Mouse (Mus musculus) C2C12 (cell line): ENCODE measurements around the gene Casp9. TPM values are rescaled to one million over a fixed set of nuclear protein-coding genes. Genes with fewer than 3 reads are reported as not detected.

Source experiments
- H3K27me3 ChIP-seq: one replicate; pipeline ENCODE4 v1.6.1; 2011; ENCODE audit not compliant: control insufficient read depth, insufficient read depth, insufficient read length
- H3K36me3 ChIP-seq: one replicate; pipeline ENCODE4 v1.6.1; 2011; ENCODE audit not compliant: control insufficient read depth, insufficient read depth
- H3K4me3 ChIP-seq: one replicate; pipeline ENCODE4 v1.5.1; 2011; ENCODE audit warnings: mild to moderate bottlenecking, control low read depth; ENCODE audit not compliant: poor library complexity, insufficient read depth, severe bottlenecking
- H3K79me2 ChIP-seq: one replicate; pipeline ENCODE4 v1.6.1; 2011; ENCODE audit not compliant: control insufficient read depth, insufficient read depth
- H3K79me3 ChIP-seq: one replicate; pipeline ENCODE4 v1.6.1; 2011; ENCODE audit warnings: low read depth, control low read depth
- H3ac ChIP-seq: one replicate; pipeline ENCODE3; 2011; ENCODE audit warnings: low read depth; ENCODE audit not compliant: control insufficient read depth, insufficient read length
- CEBPB ChIP-seq: IDR thresholded peaks from one replicate; pipeline ENCODE4 v1.6.1; 2011; ENCODE audit warnings: low read depth, mild to moderate bottlenecking, control low read depth, moderate library complexity
- CTCF ChIP-seq: IDR thresholded peaks from one replicate; pipeline ENCODE4 v1.5.1; 2011; ENCODE audit not compliant: control insufficient read depth, insufficient read depth, insufficient read length
- FOSL1 ChIP-seq: IDR thresholded peaks from one replicate; pipeline ENCODE4 v1.8.0; 2011; ENCODE audit warnings: mild to moderate bottlenecking, low read length; ENCODE audit not compliant: poor library complexity, insufficient read depth, severe bottlenecking
- MAX ChIP-seq: IDR thresholded peaks from one replicate; pipeline ENCODE4 v1.6.1; 2011; ENCODE audit warnings: mild to moderate bottlenecking, control low read depth
- MYOD1 ChIP-seq: IDR thresholded peaks from one replicate; pipeline ENCODE4 v1.6.1; 2011; ENCODE audit warnings: low read depth; ENCODE audit not compliant: control insufficient read depth, insufficient read length
- MYOG ChIP-seq: IDR thresholded peaks from one replicate; pipeline ENCODE4 v1.6.1; 2011; ENCODE audit not compliant: control insufficient read depth, insufficient read length; ENCODE audit errors: extremely low read depth
- USF1 ChIP-seq: IDR thresholded peaks from one replicate; pipeline ENCODE4 v1.6.1; 2011; ENCODE audit warnings: low read depth, mild to moderate bottlenecking, control low read depth, moderate library complexity
- polyA plus RNA-seq: library from polyadenylated mRNA; unstranded; fragments of >200 nt; fragmentation: generic; extraction: Trizol; gene quantifications from one replicate; pipeline ENCODE4 v1.2.1, GENCODE M21; 2012; ENCODE audit warnings: missing spikeins

Gene Casp9
- polyA plus RNA-seq, 1 experiment, result 17.0 TPM

- H3K79me3 ChIP-seq, result no peaks in the 10 kb centered on the region
- no peaks in the 10 kb centered on the region for H3K27me3 ChIP-seq
- peaks cover 29% of the 10 kb centered on the region for H3K36me3 ChIP-seq
- H3K4me3 ChIP-seq, result no peak overlapping the region
- H3ac ChIP-seq, result no peak overlapping the region
- TF ChIP-seq CEBPB (no peak), MAX (no peak), CTCF (no peak), MYOD1 (no peak), MYOG (no peak), USF1 (no peak), FOSL1 (no peak)
- H3K79me2 ChIP-seq, result no peaks in the 10 kb centered on the region
These were observed 29.9 kb upstream of the Casp9 start for GRCm38 (mm10) chr4:141763476-141763875.

- peaks cover 42% of the 10 kb centered on the region for H3K36me3 ChIP-seq
- H3K4me3 ChIP-seq, result no peak overlapping the region
- no peaks in the 10 kb centered on the region for H3K79me3 ChIP-seq
- TF ChIP-seq CTCF (no peak), MYOD1 (no peak)
- no peaks in the 10 kb centered on the region for H3K27me3 ChIP-seq
- no peaks in the 10 kb centered on the region for H3K79me2 ChIP-seq
- no peak overlapping the region for H3ac ChIP-seq
These were observed 28.4 kb upstream of the Casp9 start for GRCm38 (mm10) chr4:141765008-141765407.

DNA sequence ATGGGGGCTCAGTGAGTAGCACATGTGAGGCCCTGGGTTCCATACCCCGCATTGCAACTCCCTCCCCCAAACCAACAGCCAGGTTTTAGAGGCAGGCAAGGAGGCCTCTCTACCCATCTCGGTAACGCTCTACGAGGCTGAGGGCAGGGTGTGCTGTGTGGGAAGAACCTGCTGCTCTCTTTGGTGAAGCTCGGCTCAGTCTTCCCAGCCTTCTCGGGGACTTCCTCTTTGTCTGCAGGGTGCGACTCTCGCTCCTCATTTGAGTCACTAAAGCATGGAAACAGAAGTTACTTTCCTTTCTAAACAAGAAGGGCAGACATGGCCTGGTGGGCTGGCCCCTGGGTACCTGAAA is 27.1 kb upstream of the Casp9 start:
- H3K79me2 ChIP-seq, result no peaks in the 10 kb centered on the region

DNA sequence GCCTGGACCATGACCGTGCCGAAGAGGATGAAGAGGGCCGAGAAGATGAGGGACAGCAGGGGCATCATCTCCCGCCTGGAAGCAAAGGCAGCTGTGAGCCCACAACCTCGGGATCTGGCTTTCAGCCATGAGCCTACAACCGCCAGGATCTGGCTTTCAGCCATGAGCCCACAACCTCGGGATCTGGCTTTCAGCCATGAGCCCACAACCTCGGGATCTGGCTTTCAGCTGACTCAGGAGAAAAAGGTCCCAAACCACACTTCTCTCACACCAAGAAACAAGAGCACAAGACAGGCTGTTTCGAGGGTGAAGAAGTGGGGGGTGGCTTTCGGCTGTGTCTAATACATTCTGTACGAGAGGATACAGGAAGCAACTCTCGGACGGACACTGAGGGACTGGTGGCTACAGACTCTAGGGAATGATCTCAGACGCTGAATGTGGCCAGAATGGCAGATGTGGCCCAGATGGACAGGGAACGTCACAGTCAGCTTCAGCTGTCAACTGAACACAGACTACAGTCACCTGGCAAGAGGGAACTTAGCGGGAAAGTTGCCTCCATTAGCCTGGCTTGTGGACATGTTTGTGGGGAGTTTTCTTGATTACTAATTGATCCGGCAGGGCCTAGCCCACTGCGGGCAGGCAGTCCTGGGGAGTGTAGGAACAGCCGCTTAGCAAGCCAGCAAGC is 26.6 kb upstream of the Casp9 start:
- Histone ChIP-seq H3K27me3 (no peaks in the 10 kb centered on the region), H3ac (no peak overlapping the region), H3K36me3 (peaks cover 48% of the 10 kb centered on the region), H3K79me2 (no peaks in the 10 kb centered on the region), H3K4me3 (no peak overlapping the region), H3K79me3 (no peaks in the 10 kb centered on the region)
- TF ChIP-seq USF1, result no peak
- peak; percentile 3 for TF ChIP-seq MYOD1

More for the DNA sequence above, 27.1 kb upstream of the Casp9 start:
- no peak overlapping the region for H3ac ChIP-seq
- H3K27me3 ChIP-seq, result no peaks in the 10 kb centered on the region
- no peak overlapping the region for H3K4me3 ChIP-seq
- no peaks in the 10 kb centered on the region for H3K79me3 ChIP-seq
- no peak for TF ChIP-seq CTCF
- TF ChIP-seq FOSL1, result no peak
- no peak for TF ChIP-seq MYOG
- no peak for TF ChIP-seq MYOD1
- TF ChIP-seq MAX, result no peak
- no peak for TF ChIP-seq CEBPB
- no peak for TF ChIP-seq USF1
- peaks cover 50% of the 10 kb centered on the region for H3K36me3 ChIP-seq

GRCm38 (mm10) chr4:141767353-141768036 is 25.9 kb upstream of the Casp9 start:
- H3K79me2 ChIP-seq, result no peaks in the 10 kb centered on the region
- H3K27me3 ChIP-seq, result no peaks in the 10 kb centered on the region
- TF ChIP-seq MYOD1, result peak; percentile 0
- TF ChIP-seq MAX, result no peak
- peak overlapping the region; percentile 54 for H3ac ChIP-seq
- H3K79me3 ChIP-seq, result no peaks in the 10 kb centered on the region
- H3K4me3 ChIP-seq, result no peak overlapping the region
- peaks cover 42% of the 10 kb centered on the region for H3K36me3 ChIP-seq

DNA sequence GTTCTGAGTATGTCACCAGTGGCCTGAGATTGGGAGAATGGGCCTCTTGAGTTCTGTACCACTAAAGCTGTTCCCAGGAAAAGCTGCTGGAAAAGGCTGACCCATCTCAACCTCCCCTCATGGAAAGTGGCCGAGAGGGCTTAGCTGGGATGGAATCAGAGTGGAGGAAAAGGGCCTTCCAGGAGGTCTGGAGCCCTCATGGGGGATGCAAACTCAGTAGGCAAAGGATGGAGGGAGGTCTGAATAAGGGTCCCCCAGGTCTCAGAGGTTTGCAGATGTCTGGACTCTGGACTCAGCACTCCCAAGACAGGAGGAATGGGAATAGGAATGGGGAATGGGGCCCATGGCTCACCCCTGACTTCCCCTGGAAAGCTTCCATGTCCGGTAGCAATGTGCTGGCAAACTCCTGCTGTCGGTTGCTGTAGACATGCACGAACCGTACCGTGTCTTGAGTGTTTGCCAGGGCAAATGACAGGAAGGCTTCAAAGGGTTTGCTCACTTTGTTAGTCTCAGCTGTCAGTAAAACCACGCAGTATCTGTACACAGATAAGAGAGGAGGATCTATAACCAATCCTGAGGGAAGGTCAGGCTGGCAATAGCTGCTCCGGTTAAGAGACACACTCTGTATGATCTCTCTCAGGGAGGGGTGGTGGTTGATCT is 23.8 kb upstream of the Casp9 start:
- H3K4me3 ChIP-seq, result no peak overlapping the region
- peaks cover 41% of the 10 kb centered on the region for H3K36me3 ChIP-seq
- H3K27me3 ChIP-seq, result no peaks in the 10 kb centered on the region
- no peaks in the 10 kb centered on the region for H3K79me2 ChIP-seq
- H3K79me3 ChIP-seq, result no peaks in the 10 kb centered on the region
- no peak overlapping the region for H3ac ChIP-seq
- no peak for TF ChIP-seq MAX
- TF ChIP-seq FOSL1, result no peak
- TF ChIP-seq USF1, result no peak
- TF ChIP-seq MYOD1, result no peak
- no peak for TF ChIP-seq MYOG
- TF ChIP-seq CTCF, result no peak
- TF ChIP-seq CEBPB, result no peak
